Mouse (Mus musculus): ENCODE measurements at regions not wholly inside any gene's neighbourhood (a gene's known extent, or its start where the extent isn't known, plus 50 kb on each side); places are given as distances from the start of the nearest gene placed in this dataset.

- no peak for DNase-seq
Measured at GRCm38 (mm10) chr3:64898610-64899009, 54.0 kb upstream of the Vmn2r7 start.

- DNase-seq = no peak
Measured at GRCm38 (mm10) chr3:64901317-64901892, 56.8 kb upstream of the Vmn2r7 start.

- no peak for DNase-seq
Measured at GRCm38 (mm10) chr3:64949307-64949706, 104.7 kb upstream of the Vmn2r7 start.

GRCm38 (mm10) chr3:64964667-64965415 is 120.3 kb upstream of the Vmn2r7 start:
- no peak for DNase-seq

- no peak for DNase-seq
Measured at GRCm38 (mm10) chr3:64965416-64965980, 120.9 kb upstream of the Vmn2r7 start.

GRCm38 (mm10) chr3:64968275-64968674 is 123.7 kb upstream of the Vmn2r7 start:
- no peak for DNase-seq

- no peak for DNase-seq
Measured at GRCm38 (mm10) chr3:64984369-64984768, 124.8 kb upstream of the Kcnab1 start.

GRCm38 (mm10) chr3:64987665-64988064 is 121.5 kb upstream of the Kcnab1 start:
- peak; percentile 6 to 24 for DNase-seq

- DNase-seq = no peak
Measured at GRCm38 (mm10) chr3:64996451-64996850, 112.7 kb upstream of the Kcnab1 start.

- no peak for DNase-seq
Measured at GRCm38 (mm10) chr3:64997552-64997951, 111.6 kb upstream of the Kcnab1 start.

- no peak for DNase-seq
Measured at GRCm38 (mm10) chr3:65001131-65001530, 108.1 kb upstream of the Kcnab1 start.

GRCm38 (mm10) chr3:65002578-65002977 is 106.6 kb upstream of the Kcnab1 start:
- DNase-seq = no peak

GRCm38 (mm10) chr3:65006127-65006526 is 103.1 kb upstream of the Kcnab1 start:
- DNase-seq = no peak

- DNase-seq = no peak
Measured at GRCm38 (mm10) chr3:65006565-65006964, 102.6 kb upstream of the Kcnab1 start.

- DNase-seq = no peak
Measured at GRCm38 (mm10) chr3:65023876-65024275, 85.3 kb upstream of the Kcnab1 start.

GRCm38 (mm10) chr3:65037626-65038025 is 71.6 kb upstream of the Kcnab1 start:
- DNase-seq = no peak

GRCm38 (mm10) chr3:65047879-65048278 is 61.3 kb upstream of the Kcnab1 start:
- no peak for DNase-seq

GRCm38 (mm10) chr3:65055401-65055800 is 53.8 kb upstream of the Kcnab1 start:
- DNase-seq = no peak

Measured in heart, adult 18-20 months (tissue).